Mouse (Mus musculus): ENCODE results near the gene E2f3.

GRCm38 (mm10) chr13:29960416-29960815 is 25.4 kb downstream of the E2f3 start:
- TF ChIP-seq CTCF (IDR thresholded peaks at IDR 0.05; ENCODE audit: insufficient read depth, low read depth, low read length) (no peak), POLR2A (IDR thresholded peaks at IDR 0.05; ENCODE audit: insufficient read depth, low read depth, low read length) (no peak)

All from olfactory bulb, adult 2 months (tissue).